Mouse (Mus musculus) heart, embryonic 10.5 days (tissue): Measurements from ENCODE around the gene Tbl1x. TPM values are rescaled to one million over a fixed set of nuclear protein-coding genes. Genes with fewer than 3 reads are reported as not detected.

Source experiments
- DNase-seq: peaks from one replicate; pipeline ENCODE4 v3.0.0-alpha.2; 2017; ENCODE audit warnings: low spot score
- H3K27ac ChIP-seq: fragments of 300-500 bp; sonication (generic); 2 replicates; pipeline ENCODE4 v1.5.1; 2016; ENCODE audit warnings: mild to moderate bottlenecking
- H3K27me3 ChIP-seq: fragments of 300-500 bp; sonication (generic); 2 replicates; pipeline ENCODE4 v1.6.1; 2016; ENCODE audit warnings: mild to moderate bottlenecking; ENCODE audit not compliant: poor library complexity, insufficient read depth, severe bottlenecking
- H3K36me3 ChIP-seq: fragments of 300-500 bp; sonication (generic); 2 replicates; pipeline ENCODE4 v1.6.1; 2016; ENCODE audit warnings: mild to moderate bottlenecking, moderate library complexity
- H3K4me1 ChIP-seq: fragments of 300-500 bp; sonication (generic); 2 replicates; pipeline ENCODE4 v1.6.1; 2016; ENCODE audit warnings: mild to moderate bottlenecking
- H3K4me3 ChIP-seq: fragments of 300-500 bp; sonication (generic); 2 replicates; pipeline ENCODE4 v1.5.1; 2016; ENCODE audit warnings: mild to moderate bottlenecking, moderate library complexity
- H3K9me3 ChIP-seq: fragments of 300-500 bp; sonication (generic); 2 replicates; pipeline ENCODE4 v1.6.1; 2016; ENCODE audit warnings: mild to moderate bottlenecking, moderate library complexity
- WGBS: fragments of 180-500 bp; shearing (Covaris S2); methylation state at CpG from one replicate; pipeline ENCODE4 v1.1.7; 2016; 5-methylcytosine and 5-hydroxymethylcytosine counted together
- polyA plus RNA-seq: library from polyadenylated mRNA; unstranded; fragments of >200 nt; fragmentation: Nextera tagmentation; extraction: Ambion mirVana; gene quantifications from 2 replicates; pipeline ENCODE4 v1.2.1, GENCODE M21; 2016

The Tbl1x gene
- polyA plus RNA-seq, 1 experiment from 2014 or later: 66.6 TPM

- no peaks in the 10 kb centered on the region for H3K36me3 ChIP-seq
- no peaks in the 10 kb centered on the region for H3K9me3 ChIP-seq
- H3K4me1 ChIP-seq: no peaks in the 10 kb centered on the region
- no peak overlapping the region for H3K4me3 ChIP-seq
- no peaks in the 10 kb centered on the region for H3K27me3 ChIP-seq
- DNase-seq: no peak
- H3K27ac ChIP-seq: no peak overlapping the region
These were observed 86.9 kb downstream of the Tbl1x start for GRCm38 (mm10) chrX:77597674-77598073.

- H3K27ac ChIP-seq: no peak overlapping the region
- H3K4me1 ChIP-seq: no peaks in the 10 kb centered on the region; the same call in 1 of the 2 replicates
- no peaks in the 10 kb centered on the region for H3K9me3 ChIP-seq
- DNase-seq: no peak
- H3K36me3 ChIP-seq: no peaks in the 10 kb centered on the region
- whole genome bisulfite sequencing: 61% methylated on average over 2 of the region's 2 CpGs
- no peaks in the 10 kb centered on the region for H3K27me3 ChIP-seq
- no peak overlapping the region for H3K4me3 ChIP-seq
These were observed 87.9 kb downstream of the Tbl1x start for GRCm38 (mm10) chrX:77598736-77599135.

- H3K4me1 ChIP-seq: no peaks in the 10 kb centered on the region; the same call in 1 of the 2 replicates
These were observed 92.9 kb downstream of the Tbl1x start for GRCm38 (mm10) chrX:77603496-77604258.

GRCm38 (mm10) chrX:77607488-77607887 lies 96.7 kb downstream of the Tbl1x start:
- H3K36me3 ChIP-seq: no peaks in the 10 kb centered on the region
- H3K4me1 ChIP-seq: no peaks in the 10 kb centered on the region; the same call in 1 of the 2 replicates
- no peak for DNase-seq
- no peak overlapping the region for H3K27ac ChIP-seq
- no peak overlapping the region for H3K4me3 ChIP-seq
- no peaks in the 10 kb centered on the region for H3K27me3 ChIP-seq
- H3K9me3 ChIP-seq: no peaks in the 10 kb centered on the region
- 33% methylated on average over 1 of the region's 1 CpGs for WGBS

More at GRCm38 (mm10) chrX:77603496-77604258, 92.9 kb downstream of the Tbl1x start:
- 64% methylated on average over 2 of the region's 2 CpGs for WGBS
- Histone ChIP-seq H3K27ac (no peak overlapping the region), H3K27me3 (no peaks in the 10 kb centered on the region), H3K36me3 (no peaks in the 10 kb centered on the region), H3K4me3 (no peak overlapping the region), H3K9me3 (no peaks in the 10 kb centered on the region)
- DNase-seq: no peak

GRCm38 (mm10) chrX:77608947-77609703 lies 98.3 kb downstream of the Tbl1x start:
- Histone ChIP-seq H3K4me3 (no peak overlapping the region), H3K9me3 (no peaks in the 10 kb centered on the region), H3K27ac (no peak overlapping the region), H3K27me3 (no peaks in the 10 kb centered on the region), H3K4me1 (no peaks in the 10 kb centered on the region), H3K36me3 (no peaks in the 10 kb centered on the region)
- DNase-seq: no peak
- WGBS: 51% methylated on average over 2 of the region's 2 CpGs

GRCm38 (mm10) chrX:77611938-77612337 lies 101.1 kb downstream of the Tbl1x start:
- WGBS: 69% methylated on average over 3 of the region's 3 CpGs
- H3K27me3 ChIP-seq: no peaks in the 10 kb centered on the region
- no peak overlapping the region for H3K27ac ChIP-seq
- no peak for DNase-seq
- H3K4me3 ChIP-seq: no peak overlapping the region
- H3K4me1 ChIP-seq: no peaks in the 10 kb centered on the region
- no peaks in the 10 kb centered on the region for H3K36me3 ChIP-seq
- no peaks in the 10 kb centered on the region for H3K9me3 ChIP-seq

- Histone ChIP-seq H3K9me3 (no peaks in the 10 kb centered on the region), H3K36me3 (no peaks in the 10 kb centered on the region), H3K27me3 (no peaks in the 10 kb centered on the region), H3K27ac (no peak overlapping the region), H3K4me1 (no peaks in the 10 kb centered on the region), H3K4me3 (no peak overlapping the region)
- DNase-seq: no peak
- WGBS: 93% methylated on average over 1 of the region's 1 CpGs
These were observed 102.2 kb downstream of the Tbl1x start for GRCm38 (mm10) chrX:77613041-77613440.

- H3K4me1 ChIP-seq: no peaks in the 10 kb centered on the region
- no peak for DNase-seq
- H3K4me3 ChIP-seq: no peak overlapping the region
- no peaks in the 10 kb centered on the region for H3K9me3 ChIP-seq
- peak overlapping the region; percentile 42; the same call in 1 of the 2 replicates for H3K27ac ChIP-seq
- no peaks in the 10 kb centered on the region for H3K27me3 ChIP-seq
- 54% methylated on average over 4 of the region's 4 CpGs for WGBS
- no peaks in the 10 kb centered on the region for H3K36me3 ChIP-seq
These were observed 105.0 kb downstream of the Tbl1x start for GRCm38 (mm10) chrX:77615735-77616293.

GRCm38 (mm10) chrX:77617368-77618144 lies 106.7 kb downstream of the Tbl1x start:
- H3K4me3 ChIP-seq: no peak overlapping the region
- no peaks in the 10 kb centered on the region for H3K9me3 ChIP-seq
- H3K36me3 ChIP-seq: no peaks in the 10 kb centered on the region
- H3K27me3 ChIP-seq: no peaks in the 10 kb centered on the region
- no peak for DNase-seq
- 64% methylated on average over 6 of the region's 6 CpGs for WGBS
- peak overlapping the region; percentile 64 for H3K27ac ChIP-seq
- no peaks in the 10 kb centered on the region for H3K4me1 ChIP-seq

- H3K36me3 ChIP-seq: no peaks in the 10 kb centered on the region
- no peak overlapping the region for H3K27ac ChIP-seq
- no peak overlapping the region for H3K4me3 ChIP-seq
- no peaks in the 10 kb centered on the region for H3K9me3 ChIP-seq
- 88% methylated on average over 2 of the region's 2 CpGs for WGBS
- no peaks in the 10 kb centered on the region for H3K27me3 ChIP-seq
- H3K4me1 ChIP-seq: no peaks in the 10 kb centered on the region
- no peak for DNase-seq
These were observed 119.6 kb downstream of the Tbl1x start for GRCm38 (mm10) chrX:77630439-77630838.

- H3K27me3 ChIP-seq: no peaks in the 10 kb centered on the region
- H3K27ac ChIP-seq: no peak overlapping the region
- H3K4me3 ChIP-seq: no peak overlapping the region
- no peak for DNase-seq
- no peaks in the 10 kb centered on the region for H3K9me3 ChIP-seq
- H3K4me1 ChIP-seq: no peaks in the 10 kb centered on the region
- H3K36me3 ChIP-seq: no peaks in the 10 kb centered on the region
- WGBS: 86% methylated on average over 3 of the region's 3 CpGs
These were observed 125.7 kb downstream of the Tbl1x start for GRCm38 (mm10) chrX:77636499-77636898.

- H3K4me1 ChIP-seq: no peaks in the 10 kb centered on the region
- H3K9me3 ChIP-seq: no peaks in the 10 kb centered on the region
- WGBS: 20% methylated on average over 3 of the region's 3 CpGs
- H3K27ac ChIP-seq: no peak overlapping the region
- no peak overlapping the region for H3K4me3 ChIP-seq
- no peak for DNase-seq
- H3K36me3 ChIP-seq: no peaks in the 10 kb centered on the region
- H3K27me3 ChIP-seq: no peaks in the 10 kb centered on the region
These were observed 127.3 kb downstream of the Tbl1x start for GRCm38 (mm10) chrX:77638076-77638475.
